Mouse (Mus musculus) retina, postnatal 1 day (tissue): ENCODE measurements at regions not wholly inside any gene's neighbourhood (a gene's known extent, or its start where the extent isn't known, plus 50 kb on each side); places are given as distances from the start of the nearest gene placed in this dataset.
"Not testable (repeated sequence)": the region's sequence is repeated elsewhere in the genome, so short reads cannot be mapped to it uniquely, and the experiment has no call there.

Experiments
- DNase-seq: peaks from one replicate; pipeline ENCODE4 v3.0.0-alpha.2; 2012

- DNase-seq, result not testable (repeated sequence)
Observed at GRCm38 (mm10) chr6:22789731-22790130, 85.6 kb upstream of the Ptprz1 start.

- no peak for DNase-seq
Observed at GRCm38 (mm10) chr6:22791801-22792200, 83.5 kb upstream of the Ptprz1 start.

- no peak for DNase-seq
Observed at GRCm38 (mm10) chr6:22792601-22793000, 82.7 kb upstream of the Ptprz1 start.

GRCm38 (mm10) chr6:22794071-22794721, 81.1 kb upstream of the Ptprz1 start:
- DNase-seq, result peak; percentile 92

- DNase-seq, result no peak
Observed at GRCm38 (mm10) chr6:22794755-22795154, 80.5 kb upstream of the Ptprz1 start.

GRCm38 (mm10) chr6:22795291-22795860, 79.9 kb upstream of the Ptprz1 start:
- DNase-seq, result no peak

GRCm38 (mm10) chr6:22801908-22802307, 73.4 kb upstream of the Ptprz1 start:
- DNase-seq, result no peak

- DNase-seq, result peak; percentile 28
Observed at GRCm38 (mm10) chr6:22802399-22803092, 72.8 kb upstream of the Ptprz1 start.

GRCm38 (mm10) chr6:22803886-22804285, 71.4 kb upstream of the Ptprz1 start:
- DNase-seq, result no peak

GRCm38 (mm10) chr6:22825086-22825768, 50.1 kb upstream of the Ptprz1 start:
- DNase-seq, result no peak
